Mouse (Mus musculus): Measurements from ENCODE around the gene Gm20458. TPM values are rescaled to one million over a fixed set of nuclear protein-coding genes. Genes with fewer than 3 reads are reported as not detected.

Gene Gm20458
- total and polyA plus RNA-seq, 2 experiments from 2014 or later: 6.9 to 15.0 TPM

GRCm38 (mm10) chr2:164426121-164426520, 34.6 kb upstream of the Gm20458 start:
- H3K9ac ChIP-seq (replicated peaks; ENCODE audit: low read length, poor library complexity, severe bottlenecking): no peak overlapping the region
- H3K27ac ChIP-seq (ENCODE audit: low read depth, low read length): no peak overlapping the region
- H3K36me3 ChIP-seq (ENCODE audit: insufficient read depth, low read length): no peaks in the 10 kb centered on the region
- no peak overlapping the region for H3K4me3 ChIP-seq (ENCODE audit: low read depth, low read length)
- ATAC-seq (ENCODE audit: low FRiP score): no peak
- no peak for DNase-seq (ENCODE audit: low spot score)
- no peaks in the 10 kb centered on the region for H3K9me3 ChIP-seq (ENCODE audit: low read length)
- TF ChIP-seq CTCF (IDR thresholded peaks at IDR 0.05): no peak
- no peaks in the 10 kb centered on the region for H3K4me1 ChIP-seq (ENCODE audit: insufficient read depth, low read length)
- no peaks in the 10 kb centered on the region for H3K27me3 ChIP-seq (ENCODE audit: insufficient read depth, low read length)
- WGBS: 36% methylated on average over 12 of the region's 12 CpGs
- H3K4me2 ChIP-seq (ENCODE audit: low read depth, low read length, poor library complexity, severe bottlenecking): no peak overlapping the region

DNA sequence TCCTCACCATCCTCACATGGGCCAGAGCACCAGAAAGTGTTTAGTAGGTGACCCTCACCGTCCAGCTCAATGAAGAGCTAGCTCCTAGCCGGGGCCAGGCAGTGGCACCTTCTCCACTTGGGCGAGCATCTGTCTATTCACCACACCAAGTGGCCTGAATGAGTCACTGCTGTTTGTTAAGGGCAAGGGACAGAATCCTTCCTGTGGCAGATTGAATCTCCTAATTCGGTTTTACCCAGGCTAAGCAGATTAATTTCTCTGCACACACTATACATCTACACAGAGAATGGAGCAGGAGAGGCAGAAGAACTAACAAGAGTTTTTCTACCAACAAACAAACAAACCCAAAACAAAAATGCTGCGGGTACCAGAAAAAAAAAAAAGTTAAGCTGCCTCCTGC, 33.8 kb upstream of the Gm20458 start:
- DNase-seq (ENCODE audit: low spot score) (no peak), ATAC-seq (ENCODE audit: low FRiP score) (no peak)
- H3K4me1 ChIP-seq (ENCODE audit: insufficient read depth, low read length): no peaks in the 10 kb centered on the region
- no peak overlapping the region for H3K4me2 ChIP-seq (ENCODE audit: low read depth, low read length, poor library complexity, severe bottlenecking)
- no peak for TF ChIP-seq CTCF (IDR thresholded peaks at IDR 0.05)
- 81% methylated on average over 5 of the region's 5 CpGs for WGBS
- H3K27me3 ChIP-seq (ENCODE audit: insufficient read depth, low read length): no peaks in the 10 kb centered on the region
- H3K4me3 ChIP-seq (ENCODE audit: low read depth, low read length): no peak overlapping the region
- no peak overlapping the region for H3K9ac ChIP-seq (replicated peaks; ENCODE audit: low read length, poor library complexity, severe bottlenecking)
- no peaks in the 10 kb centered on the region for H3K36me3 ChIP-seq (ENCODE audit: insufficient read depth, low read length)
- no peaks in the 10 kb centered on the region for H3K9me3 ChIP-seq (ENCODE audit: low read length)
- no peak overlapping the region for H3K27ac ChIP-seq (ENCODE audit: low read depth, low read length)

- H3K9me3 ChIP-seq (ENCODE audit: low read length): no peaks in the 10 kb centered on the region
These were observed 32.3 kb upstream of the Gm20458 start for GRCm38 (mm10) chr2:164428451-164428850.

GRCm38 (mm10) chr2:164429881-164430615, 30.7 kb upstream of the Gm20458 start:
- WGBS: 53% methylated on average over 15 of the region's 15 CpGs
- no peaks in the 10 kb centered on the region for H3K36me3 ChIP-seq (ENCODE audit: insufficient read depth, low read length)
- no peaks in the 10 kb centered on the region for H3K9me3 ChIP-seq (ENCODE audit: low read length)
- no peak for DNase-seq (ENCODE audit: low spot score)
- no peak overlapping the region for H3K27ac ChIP-seq (ENCODE audit: low read depth, low read length)
- no peaks in the 10 kb centered on the region for H3K4me1 ChIP-seq (ENCODE audit: insufficient read depth, low read length)
- H3K4me2 ChIP-seq (ENCODE audit: low read depth, low read length, poor library complexity, severe bottlenecking): no peak overlapping the region
- TF ChIP-seq CTCF (IDR thresholded peaks at IDR 0.05): no peak
- no peak overlapping the region for H3K4me3 ChIP-seq (ENCODE audit: low read depth, low read length)
- ATAC-seq (ENCODE audit: low FRiP score): no peak
- H3K9ac ChIP-seq (replicated peaks; ENCODE audit: low read length, poor library complexity, severe bottlenecking): no peak overlapping the region
- H3K27me3 ChIP-seq (ENCODE audit: insufficient read depth, low read length): no peaks in the 10 kb centered on the region

More at GRCm38 (mm10) chr2:164428451-164428850, 32.3 kb upstream of the Gm20458 start:
- H3K4me2 ChIP-seq (ENCODE audit: low read depth, low read length, poor library complexity, severe bottlenecking): no peak overlapping the region
- H3K27me3 ChIP-seq (ENCODE audit: insufficient read depth, low read length): no peaks in the 10 kb centered on the region
- WGBS: 42% methylated on average over 5 of the region's 5 CpGs
- H3K4me1 ChIP-seq (ENCODE audit: insufficient read depth, low read length): no peaks in the 10 kb centered on the region
- no peak overlapping the region for H3K9ac ChIP-seq (replicated peaks; ENCODE audit: low read length, poor library complexity, severe bottlenecking)
- TF ChIP-seq CTCF (IDR thresholded peaks at IDR 0.05): no peak
- H3K36me3 ChIP-seq (ENCODE audit: insufficient read depth, low read length): no peaks in the 10 kb centered on the region
- ATAC-seq (ENCODE audit: low FRiP score) (no peak), DNase-seq (ENCODE audit: low spot score) (no peak)
- no peak overlapping the region for H3K27ac ChIP-seq (ENCODE audit: low read depth, low read length)
- H3K4me3 ChIP-seq (ENCODE audit: low read depth, low read length): no peak overlapping the region

GRCm38 (mm10) chr2:164430697-164431096, 30.1 kb upstream of the Gm20458 start:
- DNase-seq (ENCODE audit: low spot score): no peak
- Histone ChIP-seq H3K9ac (replicated peaks; ENCODE audit: low read length, poor library complexity, severe bottlenecking) (no peak overlapping the region), H3K27me3 (ENCODE audit: insufficient read depth, low read length) (no peaks in the 10 kb centered on the region), H3K9me3 (ENCODE audit: low read length) (no peaks in the 10 kb centered on the region), H3K4me3 (ENCODE audit: low read depth, low read length) (no peak overlapping the region), H3K4me1 (ENCODE audit: insufficient read depth, low read length) (no peaks in the 10 kb centered on the region), H3K36me3 (ENCODE audit: insufficient read depth, low read length) (no peaks in the 10 kb centered on the region), H3K4me2 (ENCODE audit: low read depth, low read length, poor library complexity, severe bottlenecking) (no peak overlapping the region), H3K27ac (ENCODE audit: low read depth, low read length) (no peak overlapping the region)
- ATAC-seq (ENCODE audit: low FRiP score): no peak
- TF ChIP-seq CTCF (IDR thresholded peaks at IDR 0.05): no peak; the same call in 1 of the 2 replicates
- WGBS: 32% methylated on average over 7 of the region's 7 CpGs

DNA sequence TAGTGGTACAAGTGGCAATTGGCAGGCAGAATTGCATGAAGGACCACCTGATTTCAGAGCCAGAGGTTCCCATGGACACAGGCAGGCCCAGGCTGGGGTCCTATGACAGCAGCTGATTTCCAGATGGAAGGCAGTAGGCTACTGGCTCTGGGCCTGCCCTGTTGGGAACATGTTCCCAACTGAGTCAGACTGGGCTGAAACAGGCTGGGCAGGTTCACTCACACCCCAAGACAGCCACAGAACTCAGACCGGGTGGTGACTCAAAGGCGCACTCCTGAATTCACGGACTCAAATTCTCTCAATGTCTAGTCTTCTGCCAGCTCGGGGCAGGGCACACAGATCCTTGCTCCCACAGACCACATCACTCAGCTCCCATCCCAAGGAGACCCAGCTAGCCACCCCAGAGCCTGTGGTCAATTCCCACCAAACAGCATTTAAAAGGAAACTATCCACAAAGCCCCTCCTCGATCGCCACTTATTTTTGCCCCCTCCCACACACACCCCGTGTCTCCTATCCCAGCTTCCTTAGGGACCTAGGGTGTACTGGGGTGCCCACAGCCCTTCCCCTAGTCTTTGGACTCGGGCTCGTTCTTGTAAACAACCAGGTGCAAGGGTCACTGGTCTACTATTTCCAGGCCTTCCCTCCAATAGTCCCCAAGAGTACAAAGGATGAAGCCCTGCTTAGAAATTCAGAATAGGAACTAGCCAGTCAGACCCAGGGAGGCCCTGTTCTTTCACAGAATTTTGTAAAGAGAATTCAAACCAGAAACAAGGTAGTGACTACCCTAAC, 28.9 kb upstream of the Gm20458 start:
- no peaks in the 10 kb centered on the region for H3K27me3 ChIP-seq (ENCODE audit: insufficient read depth, low read length)
- TF ChIP-seq CTCF (IDR thresholded peaks at IDR 0.05): no peak
- 68% methylated on average over 9 of the region's 9 CpGs for WGBS
- H3K9me3 ChIP-seq (ENCODE audit: low read length): no peaks in the 10 kb centered on the region
- no peak for ATAC-seq (ENCODE audit: low FRiP score)
- no peak overlapping the region for H3K4me3 ChIP-seq (ENCODE audit: low read depth, low read length)
- H3K4me1 ChIP-seq (ENCODE audit: insufficient read depth, low read length): 0 out of 2 replicates have a peak, but pooled peaks cover 3% of the 10 kb centered on the region
- H3K9ac ChIP-seq (replicated peaks; ENCODE audit: low read length, poor library complexity, severe bottlenecking): no peak overlapping the region
- no peaks in the 10 kb centered on the region for H3K36me3 ChIP-seq (ENCODE audit: insufficient read depth, low read length)
- no peak overlapping the region for H3K4me2 ChIP-seq (ENCODE audit: low read depth, low read length, poor library complexity, severe bottlenecking)
- no peak overlapping the region for H3K27ac ChIP-seq (ENCODE audit: low read depth, low read length)
- no peak for DNase-seq (ENCODE audit: low spot score)
